Mouse (Mus musculus) R1 (cell line): ENCODE measurements at regions not wholly inside any gene's neighbourhood (a gene's known extent, or its start where the extent isn't known, plus 50 kb on each side); places are given as distances from the start of the nearest gene placed in this dataset.
A peak's percentile ranks its signal among the peaks of the same experiment; 100 is the strongest.

Experiments
- DNase-seq: peaks from one replicate; pipeline ENCODE4 v3.0.0-alpha.2; 2018; ENCODE audit warnings: low read depth, low spot score

DNA sequence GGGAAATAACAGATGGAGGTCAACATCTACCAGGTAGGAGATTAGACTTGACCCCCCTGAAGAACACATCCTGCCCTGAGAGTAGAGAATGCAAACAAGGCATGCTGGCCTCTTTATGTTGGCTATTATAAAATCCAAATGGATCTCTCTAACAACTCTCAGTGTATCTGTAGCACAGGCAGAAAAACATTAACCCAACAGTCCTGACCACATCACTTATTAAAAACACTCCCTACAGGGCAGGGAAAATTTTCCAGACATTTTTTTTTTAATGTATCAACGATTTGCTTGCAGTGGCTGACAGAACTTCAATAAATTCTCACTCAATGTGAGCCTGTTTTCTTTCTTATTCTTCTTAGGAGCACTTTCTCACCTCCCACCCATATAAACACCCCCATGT, 511.4 kb downstream of the Cdk5rap2 start:
- DNase-seq: no peak

DNA sequence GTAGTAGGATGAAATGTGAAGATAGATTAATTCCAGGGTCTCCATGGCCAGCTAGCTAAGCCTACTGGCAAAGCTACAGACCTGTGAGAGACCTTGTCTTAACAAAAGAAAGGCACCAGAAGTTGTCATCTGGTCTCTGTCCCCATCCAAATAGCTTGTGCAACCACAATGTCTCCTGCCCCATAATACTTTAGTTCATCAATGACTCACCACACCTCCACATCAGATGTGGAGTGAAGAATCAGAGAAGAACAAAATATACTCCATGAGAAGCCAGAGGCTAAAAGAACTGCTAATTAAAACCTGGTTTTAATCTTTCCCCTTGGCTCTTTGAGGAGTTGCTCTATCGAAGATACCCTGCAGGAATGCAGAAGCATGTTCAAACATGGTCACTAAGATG, 514.1 kb downstream of the Cdk5rap2 start:
- DNase-seq: no peak

DNA sequence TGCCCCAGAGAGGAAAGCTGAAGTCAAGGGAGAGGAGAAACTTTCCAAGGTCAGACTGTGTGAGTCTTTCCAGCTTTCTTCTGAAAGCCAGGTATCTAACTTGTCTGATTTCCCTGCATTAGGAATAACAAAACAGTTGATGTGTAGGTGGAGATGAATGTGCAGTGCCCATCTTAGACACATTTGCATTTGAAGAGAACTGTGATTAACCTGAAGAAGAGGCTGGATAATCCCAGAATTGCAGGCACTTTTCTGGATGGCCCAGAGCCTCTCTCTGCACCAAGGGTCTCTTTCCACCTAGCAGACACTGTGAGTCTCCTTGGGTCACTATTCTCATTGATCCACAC, 517.4 kb downstream of the Cdk5rap2 start:
- peak; percentile 86 for DNase-seq

DNA sequence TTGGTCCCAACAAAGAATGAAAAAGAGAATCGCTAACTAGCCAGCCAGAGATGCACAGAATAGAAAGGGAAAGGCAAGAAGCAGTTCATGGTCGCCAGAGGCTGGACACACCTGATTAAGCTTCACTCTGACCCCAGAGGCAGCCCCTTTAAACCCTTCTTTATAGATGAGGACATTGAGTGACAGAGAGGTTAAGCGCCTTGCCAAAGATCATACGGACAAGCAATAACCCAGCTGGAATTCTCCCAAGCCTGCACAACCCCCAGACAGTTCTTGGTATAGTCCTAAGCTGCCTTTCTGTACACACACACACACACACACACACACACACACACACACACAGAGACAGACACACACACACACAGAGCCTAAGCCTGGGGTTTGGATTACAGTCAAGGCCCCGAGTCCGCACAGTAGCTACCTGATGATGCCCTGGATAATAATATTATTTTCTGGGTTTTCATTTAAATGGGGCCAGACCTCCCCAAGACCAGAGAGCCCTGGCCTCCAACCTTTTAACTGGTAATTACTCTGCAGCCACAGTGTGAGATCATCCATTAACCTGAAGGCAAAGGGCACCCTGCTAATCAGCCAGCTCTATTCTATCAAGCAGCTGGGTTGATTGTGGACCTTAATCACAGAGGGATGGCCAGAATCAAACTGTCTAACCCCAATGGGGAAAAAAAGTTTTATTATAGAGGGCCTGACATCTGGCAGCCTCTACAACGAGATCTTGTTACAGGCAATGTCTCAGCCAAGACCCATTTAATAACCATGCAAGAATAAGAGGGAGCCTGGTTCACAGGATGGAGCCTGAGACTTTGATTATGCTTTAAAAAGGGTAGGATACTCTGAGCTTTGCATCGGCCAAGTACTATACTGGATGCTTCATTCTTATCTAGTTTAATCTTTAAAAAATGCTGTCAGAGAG, 518.1 kb downstream of the Cdk5rap2 start:
- no peak for DNase-seq

DNA sequence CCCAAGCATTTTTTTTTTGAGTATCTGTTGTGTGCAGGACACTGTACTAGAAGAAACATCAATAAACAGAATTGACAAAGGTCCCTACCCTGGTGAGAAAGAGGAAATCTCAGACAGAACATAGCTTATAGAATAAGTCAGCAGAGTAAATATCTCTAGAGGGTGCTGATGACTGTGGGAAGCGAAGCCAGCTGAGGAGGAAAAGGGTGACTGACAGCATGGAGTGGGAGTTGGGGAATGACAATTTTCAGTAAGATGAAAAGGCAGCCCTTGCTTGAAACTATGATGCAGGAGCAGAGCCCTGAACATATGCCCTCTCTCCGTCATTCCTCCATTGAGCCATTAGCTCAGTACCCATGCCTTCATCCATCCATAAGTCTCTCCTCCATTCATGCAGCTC, 519.6 kb downstream of the Cdk5rap2 start:
- DNase-seq: no peak

DNA sequence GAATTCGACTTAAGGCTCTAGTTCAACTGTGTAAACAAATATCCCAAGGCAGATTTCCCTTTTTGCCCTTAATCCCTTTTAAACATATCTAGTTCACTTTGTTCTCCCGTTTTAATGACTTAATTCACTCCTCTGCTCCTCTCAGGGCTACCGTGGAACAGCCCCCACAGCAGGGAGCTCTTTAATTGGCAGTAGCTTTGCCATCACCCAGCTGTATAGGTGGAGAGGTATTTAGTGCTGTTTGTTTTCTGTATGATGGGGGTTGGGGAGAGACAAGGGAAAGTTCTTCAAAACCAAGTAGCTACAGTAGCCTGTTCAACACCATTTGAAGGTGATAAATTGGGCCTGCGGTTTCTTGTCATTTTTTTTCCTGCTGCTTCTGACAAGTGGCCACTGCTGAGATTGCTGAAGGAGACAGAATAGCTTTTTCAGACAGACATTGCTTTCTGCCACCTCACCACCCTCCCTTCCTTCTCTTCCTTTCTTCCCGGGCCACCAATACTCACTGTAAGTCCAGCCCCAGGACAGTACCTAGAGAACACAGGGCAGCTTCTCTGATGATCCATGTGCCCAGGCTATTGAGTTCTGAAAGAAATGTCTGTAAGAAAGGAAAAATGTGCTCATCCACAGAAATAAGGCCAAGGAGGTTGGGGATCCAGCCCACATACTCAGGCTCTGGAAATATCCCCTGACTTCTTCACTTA, 520.2 kb downstream of the Cdk5rap2 start:
- no peak for DNase-seq

DNA sequence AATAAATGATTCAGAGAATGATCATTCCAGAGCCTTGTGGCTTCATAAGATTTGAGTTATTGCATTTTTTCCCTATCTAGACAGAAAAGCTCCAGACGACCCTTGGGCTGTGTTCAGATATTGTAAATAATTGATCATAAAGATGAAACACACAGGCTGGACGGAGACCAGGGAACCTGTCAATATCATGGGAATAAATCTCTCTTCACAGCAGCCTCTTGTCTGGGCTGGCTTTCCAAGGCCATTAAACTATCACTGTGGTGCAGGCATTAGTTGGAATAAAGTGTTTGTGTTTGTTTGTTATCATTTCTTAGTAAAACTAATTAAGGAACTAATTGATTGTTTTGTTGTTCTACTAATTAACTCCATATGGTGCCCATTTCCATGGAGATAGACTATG, 533.5 kb downstream of the Cdk5rap2 start:
- DNase-seq: no peak

DNA sequence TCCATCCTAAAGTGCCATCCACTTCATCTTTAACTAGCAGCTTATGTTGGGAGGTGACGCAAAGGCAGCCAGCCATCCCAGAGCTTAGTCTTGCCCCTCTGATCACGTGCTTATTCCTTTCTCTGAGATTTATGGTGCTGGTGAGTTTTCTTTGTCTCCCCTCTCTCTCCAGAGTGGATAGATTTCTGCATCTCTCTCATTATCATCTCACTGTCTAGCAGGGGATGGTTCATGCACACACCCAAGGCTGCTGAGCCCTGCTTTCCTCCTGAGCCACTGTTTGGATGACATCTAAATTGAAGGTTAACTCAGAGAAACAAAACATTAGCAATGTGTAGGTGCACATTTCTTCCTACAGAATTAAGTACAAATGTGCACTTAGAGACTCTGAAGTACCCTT, 539.6 kb downstream of the Cdk5rap2 start:
- no peak for DNase-seq

DNA sequence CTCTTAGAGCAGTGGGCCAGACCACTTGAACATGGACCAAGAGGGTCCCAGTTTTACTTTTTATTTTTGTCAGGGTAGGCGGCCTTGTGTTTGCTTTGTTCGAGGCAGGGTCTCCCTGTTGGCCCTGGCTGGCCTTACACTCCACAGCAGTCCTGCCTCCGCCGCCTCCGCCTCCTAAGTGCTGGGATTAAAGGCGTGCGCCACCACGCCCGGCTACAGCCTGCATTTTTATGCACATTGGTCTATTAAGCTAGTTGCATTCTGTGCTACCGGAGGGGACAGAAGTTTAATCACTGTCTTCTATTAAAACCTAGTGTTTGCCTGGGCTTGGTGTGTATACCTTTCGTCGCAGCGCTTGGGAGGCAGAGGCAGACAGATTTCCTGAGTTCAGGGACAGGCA, 555.2 kb downstream of the Cdk5rap2 start:
- peak; percentile 74 for DNase-seq

DNA sequence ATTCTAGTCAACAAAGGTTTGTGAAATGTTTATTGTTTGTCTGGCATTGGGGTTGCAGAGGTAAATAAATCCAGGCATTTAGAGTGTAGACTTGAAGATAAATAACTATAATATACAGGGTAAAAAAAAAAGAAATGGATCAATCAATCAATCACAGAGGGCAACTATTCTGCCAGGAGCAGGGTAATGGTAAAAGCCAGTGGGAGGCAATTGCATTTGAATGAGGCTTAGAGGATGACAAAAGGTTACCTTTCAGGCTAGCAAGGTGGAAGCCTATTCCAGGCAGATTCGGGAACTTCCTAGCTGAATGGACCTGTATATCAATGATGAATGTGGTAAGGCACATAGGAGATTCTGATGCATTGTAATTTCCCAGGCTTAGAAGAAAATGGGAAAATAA, 557.6 kb downstream of the Cdk5rap2 start:
- DNase-seq: peak; percentile 80

DNA sequence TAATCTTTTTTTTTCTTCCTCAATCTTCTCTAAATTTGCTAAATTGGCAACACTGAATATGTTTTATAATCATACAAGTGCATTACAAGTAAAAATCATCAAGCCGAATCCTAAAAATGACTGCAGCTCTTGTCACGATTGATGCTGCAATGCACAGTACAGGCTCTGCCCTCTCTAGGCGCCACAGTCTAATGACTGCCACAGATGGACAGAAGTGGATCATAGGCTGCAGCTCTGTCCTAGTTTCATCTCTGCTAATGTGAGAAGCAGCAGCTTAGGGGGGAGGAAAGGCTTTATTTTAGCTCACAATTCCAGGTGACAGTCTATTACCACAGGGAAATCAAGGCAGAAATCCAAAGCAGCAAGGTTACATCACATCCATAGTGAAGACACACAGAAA, 560.8 kb downstream of the Cdk5rap2 start:
- no peak for DNase-seq

DNA sequence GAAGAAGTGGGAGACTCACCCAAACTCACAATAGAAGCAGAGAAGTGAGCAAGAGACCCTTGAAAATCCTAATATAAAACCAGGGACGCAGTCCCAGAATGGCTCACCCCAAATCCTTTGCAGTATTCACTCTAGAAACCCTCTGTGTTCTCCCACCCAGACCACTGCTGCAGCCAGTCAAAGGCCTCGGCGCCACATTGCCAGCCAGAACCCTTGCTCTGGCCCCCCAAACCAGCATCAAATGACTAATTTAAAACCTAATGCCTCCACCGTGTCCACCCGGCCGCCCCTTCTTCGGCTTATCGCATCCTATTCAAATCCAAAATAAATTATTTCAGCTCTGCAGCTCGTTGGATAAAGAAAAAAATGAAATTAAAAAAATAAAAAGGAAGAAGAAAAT, 570.4 kb downstream of the Cdk5rap2 start:
- DNase-seq: no peak

DNA sequence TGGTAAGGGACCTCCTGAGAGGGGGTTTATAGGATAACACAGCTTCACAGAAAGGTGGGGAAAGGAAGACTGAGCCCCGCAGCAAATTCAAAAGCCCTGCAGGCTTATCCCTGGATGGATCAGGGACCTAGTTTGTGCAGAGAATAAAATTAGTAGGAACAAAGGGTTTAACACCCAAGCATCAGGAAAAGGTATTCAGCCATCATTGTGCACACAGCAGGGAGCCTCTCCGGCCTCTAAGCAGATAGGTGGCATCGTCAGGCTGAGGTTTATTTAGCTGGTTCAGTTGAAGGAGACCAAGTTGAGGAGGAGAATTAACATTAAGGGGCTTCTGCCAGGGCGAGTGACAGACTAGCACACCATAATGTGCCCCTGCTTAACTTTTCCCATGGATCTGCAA, 571.3 kb downstream of the Cdk5rap2 start:
- DNase-seq: peak; percentile 38

DNA sequence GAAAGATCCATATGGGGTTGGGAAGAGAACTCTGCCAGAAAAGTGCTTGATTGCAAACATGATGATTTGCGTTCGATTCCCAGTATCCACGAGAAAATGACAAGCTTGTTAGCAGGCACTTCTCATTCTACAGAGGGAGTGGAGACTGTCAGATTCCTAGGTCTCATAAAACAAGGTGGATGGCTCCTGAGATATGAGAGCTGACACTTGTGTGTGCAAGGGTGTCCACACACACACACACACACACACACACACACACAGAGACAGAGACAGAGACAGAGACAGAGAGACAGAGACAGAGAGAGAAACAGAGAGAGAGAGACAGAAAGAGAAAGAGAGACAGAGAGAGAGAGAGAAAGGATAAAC, 585.4 kb downstream of the Cdk5rap2 start:
- DNase-seq: peak; percentile 12

DNA sequence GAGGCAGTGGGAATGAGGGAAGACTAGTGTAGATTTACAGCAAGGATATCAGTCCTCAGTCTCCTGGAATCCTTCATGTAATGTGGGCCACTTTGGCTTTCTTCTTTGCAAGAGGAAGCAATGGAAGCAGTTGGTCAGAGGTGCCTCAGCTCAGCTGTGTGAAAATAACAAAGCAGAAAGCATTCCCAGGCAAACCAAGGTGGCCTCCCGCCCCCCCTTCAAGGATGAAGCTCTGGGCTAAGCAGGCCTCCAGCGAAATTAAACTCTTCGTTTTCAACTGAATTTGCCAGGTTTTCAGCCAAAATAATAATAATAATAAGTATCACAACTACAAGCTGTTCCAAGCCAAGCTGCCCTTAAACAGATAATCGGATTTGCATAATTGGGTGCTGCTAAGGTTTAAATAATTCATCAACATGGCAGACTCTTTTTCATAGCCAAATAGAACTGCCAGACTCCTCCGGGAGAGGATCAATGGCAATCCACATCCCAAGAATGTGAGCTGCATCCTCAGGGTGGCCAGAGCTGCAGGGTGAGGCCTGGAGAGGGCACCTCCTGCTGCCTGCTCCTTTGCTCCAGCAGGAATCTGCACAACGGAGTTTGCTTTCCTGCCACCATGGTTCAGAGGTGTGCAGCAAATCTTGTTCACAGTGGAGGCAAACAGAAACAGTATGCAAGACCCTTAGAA, 585.9 kb downstream of the Cdk5rap2 start:
- DNase-seq: peak; percentile 20

DNA sequence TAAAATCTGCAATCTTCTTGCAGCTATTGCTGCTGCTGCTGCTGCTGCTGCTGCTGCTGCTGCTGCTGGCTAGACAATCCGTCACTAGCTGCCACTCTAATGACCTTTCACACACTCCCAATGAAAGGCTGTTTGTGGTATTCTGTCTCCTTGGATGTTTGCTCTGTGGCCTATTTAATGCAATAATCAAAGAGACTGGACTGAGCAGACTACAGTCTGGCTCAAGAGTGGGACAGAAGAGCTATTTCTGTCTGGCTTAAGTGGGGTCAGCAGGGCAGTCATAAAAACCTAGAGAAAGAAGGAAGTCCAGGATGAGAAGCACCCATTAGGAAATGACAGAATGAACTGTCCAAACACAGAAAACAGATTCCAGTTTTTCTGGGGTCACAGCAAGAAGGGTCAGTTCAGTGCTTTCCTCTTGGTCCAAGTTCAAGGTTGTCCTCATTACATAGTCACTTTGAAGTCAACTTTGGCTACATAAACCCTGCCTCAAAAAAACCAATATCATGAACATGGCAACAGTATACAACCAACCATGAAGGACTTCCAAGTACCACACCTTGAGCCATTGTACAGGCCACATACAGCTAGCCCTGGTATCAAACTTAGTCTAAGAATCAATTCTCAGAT, 586.8 kb downstream of the Cdk5rap2 start:
- DNase-seq: no peak

DNA sequence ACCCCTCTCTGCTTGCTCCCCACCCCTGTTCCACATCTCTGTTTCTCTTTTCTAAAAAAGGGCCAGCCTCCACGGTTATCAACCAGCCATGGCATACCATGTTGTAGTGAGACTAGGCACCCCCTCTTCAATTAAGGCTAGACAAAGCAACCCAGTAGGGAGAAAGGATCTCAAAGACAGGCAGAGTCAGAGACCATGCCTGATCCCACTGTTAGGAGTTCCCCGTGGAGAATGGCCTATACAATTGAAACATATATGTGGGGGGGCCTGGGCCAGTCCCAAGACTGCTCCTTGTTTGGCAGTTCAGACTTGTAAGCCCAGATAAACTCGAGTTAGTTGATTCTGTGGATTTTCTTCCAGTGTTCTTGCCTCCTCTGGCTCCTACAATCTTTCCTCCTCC, 591.4 kb downstream of the Cdk5rap2 start:
- DNase-seq: no peak

DNA sequence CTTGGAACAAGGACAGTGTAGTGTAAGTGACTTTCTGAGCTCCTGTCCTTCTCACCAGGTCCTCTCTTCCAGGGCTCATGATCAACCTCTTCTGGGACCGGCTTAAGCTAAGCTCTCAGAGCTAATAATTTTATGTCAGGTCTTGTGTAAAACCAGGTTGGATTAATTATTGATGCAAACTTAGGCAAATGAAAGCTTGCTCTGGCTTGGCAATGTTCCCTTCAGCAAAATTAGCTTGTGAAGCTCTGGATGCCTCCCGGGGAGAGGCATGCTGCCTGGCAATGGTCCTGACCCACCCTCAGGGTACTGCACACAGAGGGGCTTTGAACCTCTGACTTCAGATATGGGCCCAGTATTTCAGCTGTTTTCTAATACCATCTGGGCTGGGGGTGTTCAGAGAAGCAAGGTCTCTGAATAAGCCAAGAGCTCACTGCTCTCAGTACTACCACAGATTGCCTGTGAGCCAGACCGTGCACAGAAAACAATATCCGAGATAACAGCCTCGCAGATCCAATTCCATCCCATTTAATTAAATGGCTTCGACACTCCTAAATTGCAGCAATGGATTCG, 624.7 kb downstream of the Cdk5rap2 start:
- no peak for DNase-seq

DNA sequence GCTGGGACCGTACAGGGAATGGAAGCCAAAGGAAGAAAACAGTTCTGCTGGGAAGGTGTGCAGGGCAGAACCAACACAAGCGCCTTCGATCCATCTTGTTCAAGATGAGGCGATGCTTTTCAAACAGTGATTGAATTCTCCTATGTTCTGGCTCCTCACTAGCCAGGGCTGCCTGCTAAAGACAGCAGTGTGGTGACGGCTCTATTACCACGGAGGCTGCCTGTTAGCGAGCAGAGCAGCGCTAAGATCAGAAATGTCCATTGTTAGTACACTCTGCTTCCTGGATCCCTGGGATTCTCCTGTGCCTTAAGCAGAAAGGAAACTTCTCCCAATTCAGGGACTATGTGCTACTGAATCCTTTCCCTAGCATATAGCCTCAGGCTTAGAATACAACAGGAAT, 629.0 kb downstream of the Cdk5rap2 start:
- DNase-seq: no peak

DNA sequence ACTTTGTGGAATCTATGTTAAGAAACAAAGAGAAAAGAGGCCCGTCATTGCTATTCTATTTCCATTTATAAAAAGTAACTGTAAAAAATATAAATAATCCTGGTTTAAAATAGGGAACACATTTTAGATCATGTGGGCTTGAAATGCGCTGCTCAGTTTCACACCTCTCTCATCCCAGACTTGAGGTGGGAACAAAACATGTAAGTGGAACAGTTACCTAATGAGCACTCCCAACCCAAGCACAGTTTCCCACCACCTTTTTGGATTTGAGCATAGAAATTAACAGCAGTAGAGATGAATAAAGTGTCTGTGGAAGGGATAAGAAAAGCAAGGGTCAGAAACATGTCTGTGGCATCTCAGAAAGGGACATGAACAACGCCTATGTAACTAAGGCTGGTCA, 648.4 kb downstream of the Cdk5rap2 start:
- DNase-seq: no peak

DNA sequence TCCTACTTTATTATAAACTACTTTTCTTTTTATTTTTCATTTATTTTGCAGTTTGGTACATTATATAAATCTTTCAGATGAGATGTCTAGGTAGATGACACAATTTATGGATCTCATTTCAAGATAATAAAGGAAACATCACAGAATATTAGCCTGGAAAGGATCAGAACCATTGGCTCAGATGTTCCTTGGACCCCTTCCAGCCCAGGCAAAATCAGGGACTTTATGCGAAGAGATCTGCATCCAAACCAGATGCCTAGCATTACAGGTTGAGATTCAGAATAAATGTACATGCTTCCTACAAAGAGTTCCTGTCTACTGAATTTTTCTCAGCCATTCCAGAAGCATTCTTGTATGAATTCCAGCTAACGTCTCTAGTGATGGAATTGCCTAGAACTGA, 650.6 kb downstream of the Cdk5rap2 start:
- no peak for DNase-seq

DNA sequence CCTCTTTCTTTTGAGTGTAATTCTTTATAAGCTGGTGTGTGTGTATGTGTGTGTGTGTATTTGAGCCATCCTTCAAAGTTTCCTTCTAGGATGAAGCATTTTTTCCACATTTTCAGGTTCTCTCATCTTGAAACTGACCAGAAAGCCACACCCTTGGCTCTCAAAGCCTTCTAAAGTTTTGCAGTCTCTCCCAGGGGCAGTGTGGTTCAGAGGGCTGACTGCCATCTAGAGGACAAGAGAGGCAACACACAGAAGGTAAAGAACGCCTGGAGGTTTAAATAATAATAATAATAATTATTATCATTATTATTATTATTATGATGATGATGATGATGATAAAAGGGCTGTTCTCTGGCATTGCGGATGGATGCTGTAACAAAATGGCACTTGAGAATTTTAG, 655.7 kb downstream of the Cdk5rap2 start:
- peak; percentile 28 for DNase-seq
